Mouse (Mus musculus): ENCODE results near the gene Izumo1. TPM values are rescaled to one million over a fixed set of nuclear protein-coding genes. Genes with fewer than 3 reads are reported as not detected.

Izumo1 gene
- polyA plus RNA-seq, 1 experiment from 2014 or later: 0.11 TPM

DNA sequence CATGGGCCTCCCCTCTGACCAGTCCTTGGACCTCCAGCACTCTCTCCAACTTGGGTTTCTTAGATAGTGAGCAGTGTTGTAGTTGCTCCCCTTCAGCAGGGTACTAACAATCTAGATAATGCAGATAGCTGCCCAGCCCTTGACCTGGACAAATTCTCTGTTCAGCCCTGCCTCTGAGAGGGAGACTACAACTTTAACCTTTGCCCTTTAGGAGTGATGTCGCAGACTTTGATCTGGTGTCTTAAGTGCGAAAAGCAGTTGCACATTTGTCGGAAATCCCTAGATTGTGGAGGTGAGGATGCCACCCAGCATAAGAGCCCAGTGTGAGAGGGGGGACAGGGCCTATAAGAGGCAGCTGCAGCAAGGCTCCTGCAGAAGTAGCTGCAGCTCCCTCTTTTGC is 3.1 kb downstream of the Izumo1 start:
- H3K9me3 ChIP-seq: no peaks in the 10 kb centered on the region
- peaks cover 4% of the 10 kb centered on the region; the same call in 1 of the 2 replicates for H3K4me1 ChIP-seq
- no peak for ATAC-seq (ENCODE audit: low FRiP score, low read depth)
- WGBS: 33% methylated on average over 3 of the region's 3 CpGs
- no peak overlapping the region for H3K27ac ChIP-seq
- no peaks in the 10 kb centered on the region for H3K36me3 ChIP-seq
- peaks cover 33% of the 10 kb centered on the region for H3K27me3 ChIP-seq
- H3K4me2 ChIP-seq (replicated peaks): no peak overlapping the region
- H3K9ac ChIP-seq: no peak overlapping the region
- no peak overlapping the region for H3K4me3 ChIP-seq

DNA sequence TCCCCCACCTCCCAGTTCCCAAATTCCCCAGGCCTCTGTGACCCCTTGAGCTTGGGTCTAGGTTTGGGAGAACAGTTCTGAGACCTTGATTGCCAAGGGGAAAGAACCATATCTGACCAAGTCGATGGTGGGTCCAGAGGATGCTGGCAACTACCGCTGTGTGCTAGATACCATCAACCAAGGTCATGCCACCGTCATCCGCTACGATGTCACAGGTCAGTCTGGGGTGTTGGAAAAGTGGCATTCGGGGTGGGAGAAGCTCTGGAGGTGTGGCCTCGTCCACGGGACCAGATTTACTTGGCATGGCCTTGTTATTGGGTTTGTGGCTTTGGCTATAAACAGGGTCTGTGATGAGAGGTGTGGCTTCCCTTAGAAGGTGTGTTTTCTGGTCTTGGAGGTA is 3.9 kb downstream of the Izumo1 start:
- H3K27me3 ChIP-seq: peaks cover 34% of the 10 kb centered on the region
- no peak overlapping the region for H3K9ac ChIP-seq
- no peak overlapping the region for H3K27ac ChIP-seq
- no peaks in the 10 kb centered on the region for H3K36me3 ChIP-seq
- no peaks in the 10 kb centered on the region for H3K9me3 ChIP-seq
- 85% methylated on average over 8 of the region's 8 CpGs for WGBS
- no peak for ATAC-seq (ENCODE audit: low FRiP score, low read depth)
- H3K4me2 ChIP-seq (replicated peaks): no peak overlapping the region
- no peak overlapping the region for H3K4me3 ChIP-seq
- peaks cover 4% of the 10 kb centered on the region; the same call in 1 of the 2 replicates for H3K4me1 ChIP-seq

DNA sequence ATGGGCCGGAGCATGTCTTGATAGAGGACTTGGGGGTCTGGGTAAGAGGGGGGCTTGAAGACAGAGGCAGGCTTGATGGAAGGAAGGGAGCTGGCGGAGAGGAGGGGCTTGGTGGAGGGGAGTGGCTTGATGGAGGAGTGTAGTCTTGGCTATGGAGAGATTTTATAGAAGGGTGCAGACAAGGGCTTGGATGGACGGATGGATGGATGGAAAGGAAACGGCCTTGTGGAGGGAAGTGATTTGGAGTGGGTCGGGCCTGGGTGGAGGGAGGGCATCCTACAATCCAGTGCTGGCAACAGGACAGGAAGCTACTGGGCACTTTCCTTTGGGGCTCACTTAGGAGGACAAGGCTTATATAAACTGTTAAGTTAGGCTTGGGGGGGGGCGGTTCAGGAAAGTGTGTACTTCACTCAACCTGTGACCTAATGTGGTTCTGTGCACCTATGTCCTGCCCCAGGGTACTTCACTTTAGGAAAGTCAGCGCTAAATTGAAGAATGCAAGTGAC is 5.0 kb downstream of the Izumo1 start:
- Histone ChIP-seq H3K27ac (no peak overlapping the region), H3K27me3 (peaks cover 34% of the 10 kb centered on the region), H3K9ac (no peak overlapping the region), H3K4me3 (no peak overlapping the region), H3K36me3 (no peaks in the 10 kb centered on the region), H3K4me2 (replicated peaks) (no peak overlapping the region), H3K4me1 (peaks cover 4% of the 10 kb centered on the region; the same call in 1 of the 2 replicates), H3K9me3 (no peaks in the 10 kb centered on the region)
- ATAC-seq (ENCODE audit: low FRiP score, low read depth): no peak
- 84% methylated on average over 7 of the region's 7 CpGs for WGBS

DNA sequence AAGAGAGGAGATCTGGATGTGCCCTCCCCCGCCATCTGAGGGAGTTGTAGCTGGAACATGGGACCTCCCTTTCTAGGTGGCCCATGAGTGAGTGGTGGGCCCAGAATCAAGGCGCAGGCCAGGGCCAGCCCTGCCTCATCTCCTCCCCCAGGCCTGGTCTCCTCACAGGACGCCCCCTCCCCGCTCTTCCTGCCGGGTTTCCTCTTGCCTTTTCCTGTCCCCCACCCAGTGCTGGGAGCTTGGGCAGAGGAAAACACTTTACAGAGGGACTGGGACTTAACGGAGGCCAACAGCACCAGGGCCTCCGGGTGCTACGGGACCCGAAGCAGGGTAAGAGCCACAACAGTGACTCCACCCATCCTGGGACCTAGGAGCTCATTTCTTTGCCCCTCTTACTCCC is 5.7 kb downstream of the Izumo1 start, which contains the start of gene Rasip1:
Gene Rasip1 (plus strand): TSS at position 228 of the 400 bp plus-strand sequence.
- peak within 1 kb of the TSS; percentile 85 for H3K9ac ChIP-seq
- no peaks in the 10 kb centered on the region for H3K36me3 ChIP-seq
- peak within 1 kb of the TSS; percentile 99 for H3K4me2 ChIP-seq (replicated peaks)
- peak within 1 kb of the TSS; percentile 61 for H3K4me3 ChIP-seq
- peaks cover 7% of the 10 kb centered on the region; the same call in 1 of the 2 replicates for H3K4me1 ChIP-seq
- H3K27ac ChIP-seq: peak within 1 kb of the TSS; percentile 76; the same call in 1 of the 2 replicates
- H3K27me3 ChIP-seq: peaks cover 37% of the 10 kb centered on the region
- no peak for ATAC-seq (ENCODE audit: low FRiP score, low read depth)
- no peaks in the 10 kb centered on the region for H3K9me3 ChIP-seq
- 87% methylated on average over 9 of the region's 9 CpGs for WGBS

DNA sequence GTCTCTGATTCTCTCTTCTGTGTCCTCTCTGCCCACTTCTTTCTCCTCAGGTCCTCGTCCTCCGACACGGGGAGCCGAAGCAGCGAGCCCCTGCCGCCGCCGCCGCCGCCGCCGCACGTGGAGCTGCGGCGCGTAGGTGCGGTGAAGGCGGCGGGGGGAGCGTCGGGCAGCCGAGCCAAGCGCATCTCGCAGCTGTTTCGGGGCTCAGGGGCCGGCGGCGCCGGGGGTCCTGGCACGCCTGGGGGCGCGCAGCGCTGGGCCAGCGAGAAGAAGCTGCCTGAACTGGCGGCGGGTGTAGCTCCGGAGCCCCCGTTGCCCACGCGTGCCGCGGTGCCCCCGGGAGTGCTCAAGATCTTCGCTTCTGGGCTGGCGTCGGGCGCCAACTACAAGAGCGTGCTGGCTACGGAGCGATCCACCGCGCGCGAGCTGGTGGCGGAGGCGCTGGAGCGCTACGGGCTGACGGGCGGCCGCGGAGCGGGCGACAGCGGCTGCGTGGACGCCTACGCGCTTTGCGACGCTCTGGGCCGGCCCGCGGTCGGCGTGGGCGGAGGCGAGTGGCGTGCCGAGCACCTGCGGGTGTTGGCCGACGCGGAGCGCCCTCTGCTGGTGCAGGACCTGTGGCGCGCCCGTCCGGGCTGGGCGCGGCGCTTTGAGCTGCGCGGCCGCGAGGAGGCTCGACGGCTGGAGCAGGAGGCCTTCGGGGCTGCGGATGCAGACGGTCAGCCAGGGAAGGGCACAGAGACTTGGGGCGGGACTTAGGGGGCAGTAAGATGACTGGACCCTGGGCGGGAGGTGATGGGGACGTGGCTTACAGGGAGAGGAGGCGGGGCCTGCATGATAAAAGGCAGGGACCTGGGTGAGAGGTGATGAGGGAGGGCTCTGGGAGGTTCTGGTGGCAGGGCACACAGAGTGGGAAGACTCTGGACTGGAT is 7.0 kb downstream of the Izumo1 start:
- no peaks in the 10 kb centered on the region for H3K36me3 ChIP-seq
- WGBS: 1% methylated on average over 105 of the region's 105 CpGs
- peak overlapping the region; percentile 76; the same call in 1 of the 2 replicates for H3K27ac ChIP-seq
- H3K4me3 ChIP-seq: peak overlapping the region; percentile 61
- H3K4me2 ChIP-seq (replicated peaks): peak overlapping the region; percentile 99
- peak overlapping the region; percentile 85 for H3K9ac ChIP-seq
- H3K4me1 ChIP-seq: peaks cover 14% of the 10 kb centered on the region; the same call in 1 of the 2 replicates
- ATAC-seq (ENCODE audit: low FRiP score, low read depth): peak; percentile 81
- no peaks in the 10 kb centered on the region for H3K9me3 ChIP-seq
- peaks cover 49% of the 10 kb centered on the region for H3K27me3 ChIP-seq

- Histone ChIP-seq H3K4me2 (replicated peaks) (no peak overlapping the region), H3K36me3 (no peaks in the 10 kb centered on the region), H3K27me3 (peaks cover 43% of the 10 kb centered on the region), H3K4me1 (peaks cover 14% of the 10 kb centered on the region; the same call in 1 of the 2 replicates), H3K4me3 (no peak overlapping the region), H3K9ac (no peak overlapping the region), H3K9me3 (no peaks in the 10 kb centered on the region), H3K27ac (no peak overlapping the region)
- no peak for ATAC-seq (ENCODE audit: low FRiP score, low read depth)
- WGBS: 75% methylated on average over 23 of the region's 23 CpGs
Measured at GRCm38 (mm10) chr7:45630064-45630907, 8.7 kb downstream of the Izumo1 start.

DNA sequence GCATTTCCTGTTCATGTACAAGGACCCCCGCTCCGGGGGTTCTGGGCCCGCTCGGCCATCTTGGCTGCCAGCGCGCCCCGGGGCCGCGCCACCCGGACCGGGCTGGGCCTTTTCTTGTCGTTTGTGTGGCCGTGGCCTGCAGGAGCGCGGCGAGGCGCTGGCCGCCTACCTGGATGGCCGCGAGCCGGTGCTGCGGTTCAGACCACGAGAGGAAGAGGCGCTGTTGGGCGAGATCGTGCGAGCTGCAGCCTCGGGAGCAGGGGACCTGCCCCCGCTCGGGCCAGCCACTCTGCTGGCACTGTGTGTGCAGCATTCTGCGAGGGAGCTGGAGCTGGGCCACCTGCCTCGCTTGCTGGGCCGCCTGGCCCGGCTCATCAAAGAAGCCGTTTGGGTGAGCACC is 10.9 kb downstream of the Izumo1 start:
- Histone ChIP-seq H3K36me3 (peaks cover 17% of the 10 kb centered on the region), H3K4me1 (peaks cover 14% of the 10 kb centered on the region; the same call in 1 of the 2 replicates), H3K27me3 (peaks cover 35% of the 10 kb centered on the region), H3K4me3 (peak overlapping the region; percentile 34), H3K4me2 (replicated peaks) (peak overlapping the region; percentile 62), H3K9ac (peak overlapping the region; percentile 66), H3K9me3 (0 out of 2 replicates have a peak, but pooled peaks cover 12% of the 10 kb centered on the region), H3K27ac (no peak overlapping the region; the same call in 1 of the 2 replicates)
- WGBS: 13% methylated on average over 35 of the region's 35 CpGs
- ATAC-seq (ENCODE audit: low FRiP score, low read depth): no peak

- Histone ChIP-seq H3K4me1 (peaks cover 18% of the 10 kb centered on the region), H3K4me3 (no peak overlapping the region), H3K27ac (no peak overlapping the region), H3K27me3 (peaks cover 17% of the 10 kb centered on the region), H3K9ac (no peak overlapping the region), H3K4me2 (replicated peaks) (no peak overlapping the region), H3K9me3 (0 out of 2 replicates have a peak, but pooled peaks cover 12% of the 10 kb centered on the region), H3K36me3 (peaks cover 17% of the 10 kb centered on the region)
- WGBS: 83% methylated on average over 11 of the region's 11 CpGs
- no peak for ATAC-seq (ENCODE audit: low FRiP score, low read depth)
Measured at GRCm38 (mm10) chr7:45634946-45635681, 13.5 kb downstream of the Izumo1 start.

- Histone ChIP-seq H3K36me3 (peaks cover 17% of the 10 kb centered on the region), H3K27me3 (peaks cover 15% of the 10 kb centered on the region), H3K4me2 (replicated peaks) (no peak overlapping the region), H3K9ac (no peak overlapping the region), H3K9me3 (0 out of 2 replicates have a peak, but pooled peaks cover 12% of the 10 kb centered on the region), H3K27ac (0 out of 2 replicates have a peak overlapping the region, but pooled peaks have one; percentile 28), H3K4me3 (no peak overlapping the region), H3K4me1 (peaks cover 22% of the 10 kb centered on the region)
- 76% methylated on average over 15 of the region's 15 CpGs for whole genome bisulfite sequencing
- ATAC-seq (ENCODE audit: low FRiP score, low read depth): no peak
Measured at GRCm38 (mm10) chr7:45635711-45636688, 14.4 kb downstream of the Izumo1 start.

- Histone ChIP-seq H3K9me3 (0 out of 2 replicates have a peak, but pooled peaks cover 12% of the 10 kb centered on the region), H3K4me3 (no peak overlapping the region), H3K27ac (no peak overlapping the region), H3K27me3 (peaks cover 7% of the 10 kb centered on the region), H3K9ac (no peak overlapping the region), H3K4me2 (replicated peaks) (peak overlapping the region; percentile 62; the same call in 1 of the 2 replicates), H3K36me3 (peaks cover 17% of the 10 kb centered on the region), H3K4me1 (peaks cover 32% of the 10 kb centered on the region)
- WGBS: 93% methylated on average over 6 of the region's 6 CpGs
- no peak for ATAC-seq (ENCODE audit: low FRiP score, low read depth)
Measured at GRCm38 (mm10) chr7:45637710-45638109, 16.1 kb downstream of the Izumo1 start.

All from limb, embryonic 13.5 days (tissue).